Mouse (Mus musculus): ENCODE measurements around the gene Fbxl4. TPM values are rescaled to one million over a fixed set of nuclear protein-coding genes. Genes with fewer than 3 reads are reported as not detected.

Fbxl4 gene
- polyA plus RNA-seq, 1 experiment, result 5.4 TPM

GRCm38 (mm10) chr4:22390045-22390444, 32.7 kb downstream of the Fbxl4 start:
- H3K36me3 ChIP-seq (ENCODE audit: control insufficient read depth, insufficient read depth), result peaks cover 4% of the 10 kb centered on the region
- TF ChIP-seq MYOG (IDR thresholded peaks at IDR 0.05; ENCODE audit: control insufficient read depth in 1 of 3, insufficient read depth in 1 of 3, insufficient read length in 2 of 3, low read depth in 2 of 3) (no peak), MAX (IDR thresholded peaks at IDR 0.05; ENCODE audit: low read depth) (no peak), POLR2A (IDR thresholded peaks at IDR 0.05; ENCODE audit: insufficient read length, low read depth) (no peak), TCF12 (IDR thresholded peaks at IDR 0.05; ENCODE audit: insufficient read depth, poor library complexity, severe bottlenecking) (no peak), TCF3 (IDR thresholded peaks at IDR 0.05; ENCODE audit: insufficient read length, low read depth) (no peak), CEBPB (IDR thresholded peaks at IDR 0.05; ENCODE audit: insufficient read depth, poor library complexity, severe bottlenecking) (no peak), POLR2AphosphoS2 (IDR thresholded peaks at IDR 0.05; ENCODE audit: insufficient read length, low read depth) (no peak)
- H3K4me2 ChIP-seq (ENCODE audit: low read depth), result no peak overlapping the region
- H3K79me2 ChIP-seq (ENCODE audit: control insufficient read depth, insufficient read depth), result no peaks in the 10 kb centered on the region
- no peak overlapping the region for H3K4me3 ChIP-seq
- no peaks in the 10 kb centered on the region for H3K27me3 ChIP-seq (ENCODE audit: control insufficient read depth, insufficient read depth, insufficient read length)
- H3ac ChIP-seq (ENCODE audit: control insufficient read depth, insufficient read length), result no peak overlapping the region

GRCm38 (mm10) chr4:22392777-22393473, 35.6 kb downstream of the Fbxl4 start:
- Histone ChIP-seq H3K36me3 (ENCODE audit: control insufficient read depth, insufficient read depth) (no peaks in the 10 kb centered on the region), H3ac (ENCODE audit: control insufficient read depth, insufficient read length) (no peak overlapping the region), H3K4me2 (ENCODE audit: low read depth) (no peak overlapping the region), H3K4me3 (no peak overlapping the region), H3K79me2 (ENCODE audit: control insufficient read depth, insufficient read depth) (no peaks in the 10 kb centered on the region), H3K27me3 (ENCODE audit: control insufficient read depth, insufficient read depth, insufficient read length) (no peaks in the 10 kb centered on the region)
- TF ChIP-seq POLR2AphosphoS2 (IDR thresholded peaks at IDR 0.05; ENCODE audit: insufficient read length, low read depth) (no peak), USF1 (IDR thresholded peaks at IDR 0.05; ENCODE audit: low read depth) (no peak), TCF3 (IDR thresholded peaks at IDR 0.05; ENCODE audit: insufficient read length, low read depth) (no peak), POLR2A (IDR thresholded peaks at IDR 0.05; ENCODE audit: insufficient read length, low read depth) (no peak), MYOG (IDR thresholded peaks at IDR 0.05; ENCODE audit: control insufficient read depth in 1 of 3, insufficient read depth in 1 of 3, insufficient read length in 2 of 3, low read depth in 2 of 3) (no peak), TCF12 (IDR thresholded peaks at IDR 0.05; ENCODE audit: insufficient read depth, poor library complexity, severe bottlenecking) (no peak), SRF (IDR thresholded peaks at IDR 0.05; ENCODE audit: control insufficient read depth, insufficient read length, low read depth) (no peak), MAX (IDR thresholded peaks at IDR 0.05; ENCODE audit: low read depth) (no peak), REST (IDR thresholded peaks at IDR 0.05; ENCODE audit: insufficient read depth, insufficient read length) (no peak), MYOD1 (IDR thresholded peaks at IDR 0.05; ENCODE audit: control insufficient read depth in 1 of 3, insufficient read length in 2 of 3, low read depth in 2 of 3) (no peak), CEBPB (IDR thresholded peaks at IDR 0.05; ENCODE audit: insufficient read depth, poor library complexity, severe bottlenecking) (no peak), E2F4 (IDR thresholded peaks at IDR 0.05; ENCODE audit: insufficient read depth) (no peak)

GRCm38 (mm10) chr4:22395404-22395803, 38.1 kb downstream of the Fbxl4 start:
- TF ChIP-seq MAX (IDR thresholded peaks at IDR 0.05; ENCODE audit: low read depth) (no peak), USF1 (IDR thresholded peaks at IDR 0.05; ENCODE audit: low read depth) (no peak), SRF (IDR thresholded peaks at IDR 0.05; ENCODE audit: control insufficient read depth, insufficient read length, low read depth) (no peak), MYOD1 (IDR thresholded peaks at IDR 0.05; ENCODE audit: control insufficient read depth in 1 of 3, insufficient read length in 2 of 3, low read depth in 2 of 3) (peak in 1 of 3 experiments; percentile 40), TCF3 (IDR thresholded peaks at IDR 0.05; ENCODE audit: insufficient read length, low read depth) (no peak), POLR2A (IDR thresholded peaks at IDR 0.05; ENCODE audit: insufficient read length, low read depth) (no peak), MYOG (IDR thresholded peaks at IDR 0.05; ENCODE audit: control insufficient read depth in 1 of 3, insufficient read depth in 1 of 3, insufficient read length in 2 of 3, low read depth in 2 of 3) (peak in 2 of 3 experiments; percentile 40 to 42)
- H3K79me2 ChIP-seq (ENCODE audit: control insufficient read depth, insufficient read depth), result no peaks in the 10 kb centered on the region
- no peaks in the 10 kb centered on the region for H3K27me3 ChIP-seq (ENCODE audit: control insufficient read depth, insufficient read depth, insufficient read length)
- H3K36me3 ChIP-seq (ENCODE audit: control insufficient read depth, insufficient read depth), result no peaks in the 10 kb centered on the region
- no peak overlapping the region for H3ac ChIP-seq (ENCODE audit: control insufficient read depth, insufficient read length)
- H3K4me2 ChIP-seq (ENCODE audit: low read depth), result no peak overlapping the region
- no peak overlapping the region for H3K4me3 ChIP-seq

GRCm38 (mm10) chr4:22396484-22397000, 39.2 kb downstream of the Fbxl4 start:
- no peaks in the 10 kb centered on the region for H3K79me2 ChIP-seq (ENCODE audit: control insufficient read depth, insufficient read depth)
- no peak overlapping the region for H3ac ChIP-seq (ENCODE audit: control insufficient read depth, insufficient read length)
- H3K4me2 ChIP-seq (ENCODE audit: low read depth), result no peak overlapping the region
- H3K4me3 ChIP-seq, result no peak overlapping the region
- TF ChIP-seq POLR2AphosphoS2 (IDR thresholded peaks at IDR 0.05; ENCODE audit: insufficient read length, low read depth), result no peak
- no peak for TF ChIP-seq MYOG (IDR thresholded peaks at IDR 0.05; ENCODE audit: control insufficient read depth in 1 of 3, insufficient read depth in 1 of 3, insufficient read length in 2 of 3, low read depth in 2 of 3)
- no peak for TF ChIP-seq TCF12 (IDR thresholded peaks at IDR 0.05; ENCODE audit: insufficient read depth, poor library complexity, severe bottlenecking)
- TF ChIP-seq REST (IDR thresholded peaks at IDR 0.05; ENCODE audit: insufficient read depth, insufficient read length), result no peak
- no peak for TF ChIP-seq MAX (IDR thresholded peaks at IDR 0.05; ENCODE audit: low read depth)
- TF ChIP-seq SRF (IDR thresholded peaks at IDR 0.05; ENCODE audit: control insufficient read depth, insufficient read length, low read depth), result no peak
- no peak for TF ChIP-seq E2F4 (IDR thresholded peaks at IDR 0.05; ENCODE audit: insufficient read depth)
- TF ChIP-seq TCF3 (IDR thresholded peaks at IDR 0.05; ENCODE audit: insufficient read length, low read depth), result no peak
- TF ChIP-seq USF1 (IDR thresholded peaks at IDR 0.05; ENCODE audit: low read depth), result no peak
- no peak for TF ChIP-seq CEBPB (IDR thresholded peaks at IDR 0.05; ENCODE audit: insufficient read depth, poor library complexity, severe bottlenecking)
- no peak for TF ChIP-seq MYOD1 (IDR thresholded peaks at IDR 0.05; ENCODE audit: control insufficient read depth in 1 of 3, insufficient read length in 2 of 3, low read depth in 2 of 3)
- TF ChIP-seq POLR2A (IDR thresholded peaks at IDR 0.05; ENCODE audit: insufficient read length, low read depth), result no peak
- no peaks in the 10 kb centered on the region for H3K27me3 ChIP-seq (ENCODE audit: control insufficient read depth, insufficient read depth, insufficient read length)
- H3K36me3 ChIP-seq (ENCODE audit: control insufficient read depth, insufficient read depth), result peaks cover 2% of the 10 kb centered on the region

Data from myocyte (in vitro differentiated cells).